ENCODE assay signal across 26 mouse cellular contexts in genomic region chr2:71349511-71349910, GRCm38 (mm10). TPM values are rescaled to one million over a fixed set of nuclear protein-coding genes. Genes with fewer than 3 reads are reported as not detected.
DNase-seq lines count a peak whose midpoint lies in the region; ATAC-seq and TF ChIP-seq lines count a peak whose summit lies in the region.
"Had no signal": no experiment of that assay in that cellular context is flagged by ENCODE, and none has a peak within 500 bp of the region (broad histone marks: within the 10 kb centered on the region; RNA-seq: fewer than 3 reads in every experiment).

No protein-coding gene starts in this region.

- no peak overlapping the region for H3K4me3 ChIP-seq in cerebellum, adult 2 months (replicated peaks; ENCODE audit: insufficient read depth, low read depth, low read length)
- H3K4me3 ChIP-seq in E14TG2a.4 (replicated peaks; ENCODE audit: low read length) (peak overlapping the region; percentile 98), ES-E14 (ENCODE audit: insufficient read depth in 1 of 2, low read depth in 1 of 2, low read length in 2 of 2, poor library complexity in 1 of 2, severe bottlenecking in 1 of 2) (peak overlapping the region; percentile 87 to 91)
- H3K4me3 ChIP-seq: embryonic facial prominence, embryonic 12.5 days; embryonic facial prominence, embryonic 15.5 days; heart, adult 2 months; heart, embryonic 10.5 days; hindbrain, embryonic 12.5 days; intestine, embryonic 15.5 days; kidney, embryonic 15.5 days had no signal

- peak; percentile 56 for DNase-seq in adrenal gland, adult 2 months
- no peak for DNase-seq in adrenal gland, postnatal 25 days
- DNase-seq in cerebellum, adult 2 months, result no peak
- DNase-seq in ES-E14 (ENCODE audit: low read depth, low spot score), result no peak
- DNase-seq in cerebellum, adult 9-10 months, result no peak
- DNase-seq: adrenal gland, adult 8-10 months; cerebellum, adult 11-12 months; cerebellum, adult 9-11 months; cerebellum, postnatal 25 days; gastrocnemius, postnatal 25 days; heart, adult 2 months; kidney, adult 11 months; kidney, adult 8-10 months had no signal

- no peaks in the 10 kb centered on the region for H3K27me3 ChIP-seq in cerebellum, adult 2 months (ENCODE audit: control insufficient read depth, insufficient read depth, low read length)
- no peaks in the 10 kb centered on the region for H3K27me3 ChIP-seq in E14TG2a.4 (ENCODE audit: insufficient read depth, low read length)
- H3K27me3 ChIP-seq: embryonic facial prominence, embryonic 12.5 days; embryonic facial prominence, embryonic 15.5 days; hindbrain, embryonic 12.5 days; intestine, embryonic 15.5 days; kidney, embryonic 15.5 days; Patski had no signal

- H3K4me1 ChIP-seq in cerebellum, adult 2 months (ENCODE audit: control insufficient read depth, insufficient read depth, low read length), result peaks cover 14% of the 10 kb centered on the region
- H3K4me1 ChIP-seq in E14TG2a.4 (replicated peaks; ENCODE audit: low read depth, low read length), result peaks cover 58% of the 10 kb centered on the region
- H3K4me1 ChIP-seq in ES-E14 (ENCODE audit: control insufficient read depth in 2 of 2, insufficient read depth in 2 of 2, low read length in 2 of 2, poor library complexity in 1 of 2), result peaks cover 0 to 6% of the 10 kb centered on the region in 2 experiments; a peak in 2 of 4 replicates
- H3K4me1 ChIP-seq: embryonic facial prominence, embryonic 15.5 days; intestine, embryonic 15.5 days had no signal

- in situ Hi-C loops in ES-E14 (cut with MboI; ENCODE audit: low sequenced_read_pairs in 2 of 2, unreplicated experiment in 2 of 2), result no loop called here

- no peak overlapping the region for H3K27ac ChIP-seq in cerebellum, adult 2 months (ENCODE audit: insufficient read depth, low read length)
- peak overlapping the region; percentile 97 for H3K27ac ChIP-seq in ES-E14 (ENCODE audit: insufficient read depth, low read depth, low read length, poor library complexity, severe bottlenecking)
- H3K27ac ChIP-seq: embryonic facial prominence, embryonic 12.5 days; embryonic facial prominence, embryonic 15.5 days; heart, adult 2 months; heart, embryonic 10.5 days; hindbrain, embryonic 12.5 days; intestine, embryonic 15.5 days; kidney, embryonic 15.5 days had no signal

- ATAC-seq in cerebellum, adult (ENCODE audit: insufficient number of reproducible peaks, low FRiP score, low TSS enrichment), result peak; percentile 14; the same call in 1 of the 2 replicates
- no peak for ATAC-seq in frontal cortex, adult (ENCODE audit: low TSS enrichment)
- ATAC-seq: forebrain, embryonic 14.5 days; hindbrain, embryonic 16.5 days; intestine, embryonic 15.5 days; Patski had no signal

- no peak for TF ChIP-seq CTCF in cerebellum, adult 2 months (IDR thresholded peaks at IDR 0.05; ENCODE audit: borderline replicate concordance, insufficient read depth, low read depth, low read length)
- TF ChIP-seq CTCF in E14TG2a.4 (conservative IDR thresholded peaks at IDR 0.05; ENCODE audit: low read length), result no peak

- H3K36me3 ChIP-seq in E14TG2a.4 (ENCODE audit: insufficient read depth, low read length) (peaks cover 47% of the 10 kb centered on the region), ES-E14 (ENCODE audit: control insufficient read depth, insufficient read depth, low read length, poor library complexity, severe bottlenecking) (peaks cover 20% of the 10 kb centered on the region)
- H3K36me3 ChIP-seq: embryonic facial prominence, embryonic 12.5 days; embryonic facial prominence, embryonic 15.5 days; intestine, embryonic 15.5 days; kidney, embryonic 15.5 days had no signal

- no peak for TF ChIP-seq POLR2A in cerebellum, adult 2 months (IDR thresholded peaks at IDR 0.05; ENCODE audit: borderline replicate concordance, insufficient read depth, low read length)

- no peaks in the 10 kb centered on the region for H3K9me3 ChIP-seq in E14TG2a.4 (ENCODE audit: low read length)
- H3K9me3 ChIP-seq in ES-E14 (ENCODE audit: control insufficient read depth, insufficient read depth, low read depth, low read length), result no peaks in the 10 kb centered on the region
- H3K9me3 ChIP-seq: embryonic facial prominence, embryonic 12.5 days; embryonic facial prominence, embryonic 15.5 days; G1E; heart, embryonic 10.5 days; hindbrain, embryonic 12.5 days; intestine, embryonic 15.5 days; kidney, embryonic 15.5 days had no signal

- peak overlapping the region; percentile 96 for H3K9ac ChIP-seq in ES-E14 (ENCODE audit: insufficient read depth, low read depth, low read length, poor library complexity, severe bottlenecking)
- H3K9ac ChIP-seq: embryonic facial prominence, embryonic 12.5 days; embryonic facial prominence, embryonic 15.5 days; hindbrain, embryonic 12.5 days; intestine, embryonic 15.5 days; kidney, embryonic 15.5 days had no signal

- 55% methylated on average over 2 of the region's 2 CpGs for WGBS in cerebellum, adult 2 months

TF ChIP-seq in ES-E14, 5 proteins besides CTCF, POLR2A, EP300 and RAD21:
- no peak for TF ChIP-seq ZC3H11A (IDR thresholded peaks at IDR 0.05; ENCODE audit: borderline replicate concordance, low read depth, low read length)

RNA-seq across cellular contexts. Expression of gene Slc25a12, which starts 18.0 kb away (rescaled TPM):
- total RNA-seq in adrenal gland, adult 2 months (2021), result 10 to 100 TPM; 60.7 to 74.1 TPM
- 32.8 and 46.3 TPM in 2 replicates for polyA plus RNA-seq in adrenal gland, adult 2 months (2012; rRNA removed)
- 96.2 and 97.1 TPM in 2 replicates for total RNA-seq in adrenal gland, postnatal 25 days (2021)
- polyA plus RNA-seq in cerebellum, adult 2 months (2012; rRNA removed), result 135 and 139 TPM in 2 replicates
- 42.6 and 44.2 TPM in 2 replicates for total RNA-seq in ES-E14 (2012; rRNA removed)

RNA-seq across cellular contexts. Expression of gene Hat1, which starts 39.2 kb away (rescaled TPM):
- 10 to 100 TPM; 27.5 to 28.1 TPM for total RNA-seq in adrenal gland, adult 2 months (2021)
- polyA plus RNA-seq in adrenal gland, adult 2 months (2012; rRNA removed), result 0.62 and 0.66 TPM in 2 replicates
- total RNA-seq in adrenal gland, postnatal 25 days (2021), result 38.3 and 40.3 TPM in 2 replicates
- polyA plus RNA-seq in cerebellum, adult 2 months (2012; rRNA removed), result 23.5 and 24.0 TPM in 2 replicates
- 210 and 242 TPM in 2 replicates for total RNA-seq in ES-E14 (2012; rRNA removed)
